20 mouse cellular contexts compared by ENCODE assay signal in genomic region chr9:110247049-110247448, GRCm38 (mm10). TPM values are rescaled to one million over a fixed set of nuclear protein-coding genes. Genes with fewer than 3 reads are reported as not detected.
DNase-seq lines count a peak whose midpoint lies in the region; ATAC-seq and TF ChIP-seq lines count a peak whose summit lies in the region.
"Had no signal": no experiment of that assay in that cellular context is flagged by ENCODE, and none has a peak within 500 bp of the region (broad histone marks: within the 10 kb centered on the region; RNA-seq: fewer than 3 reads in every experiment).

No protein-coding gene starts in this region.

- intact Hi-C loops in left cerebral cortex, adult 2 months (cut with DNase I) = no loop called here
- intact Hi-C loops in left cerebral cortex, postnatal 36 days (cut with DNase I) = loop anchor here (5.0 kb wide), 1 partner anchor 45 kb away; no protein-coding TSS in a partner anchor

- no peak for TF ChIP-seq POLR2A in lung, adult 2 months (IDR thresholded peaks at IDR 0.05; ENCODE audit: borderline replicate concordance, extremely low read depth, low read depth, low read length)

- H3K4me2 ChIP-seq in forebrain, embryonic 15.5 days (replicated peaks) = peak overlapping the region; percentile 95; the same call in 1 of the 2 replicates
- H3K4me2 ChIP-seq in forebrain, embryonic 14.5 days (ENCODE audit: low read length) = no peak overlapping the region
- H3K4me2 ChIP-seq in hindbrain, postnatal 0 days (ENCODE audit: low read depth, low read length) = peak overlapping the region; percentile 96
- peak overlapping the region; percentile 90 for H3K4me2 ChIP-seq in neural tube, embryonic 15.5 days
- H3K4me2 ChIP-seq in kidney, embryonic 16.5 days (replicated peaks; ENCODE audit: low read depth, low read length) = no peak overlapping the region

- WGBS in forebrain, embryonic 15.5 days = 86% methylated on average over 10 of the region's 10 CpGs
- WGBS in forebrain, embryonic 14.5 days = 86% methylated on average over 10 of the region's 10 CpGs
- WGBS in hindbrain, postnatal 0 days = 81% methylated on average over 10 of the region's 10 CpGs
- WGBS in neural tube, embryonic 15.5 days = 91% methylated on average over 10 of the region's 10 CpGs
- WGBS in kidney, embryonic 16.5 days = 88% methylated on average over 10 of the region's 10 CpGs
- 88% methylated on average over 10 of the region's 10 CpGs for WGBS in lung, adult 2 months

- H3K4me3 ChIP-seq in forebrain, embryonic 15.5 days = no peak overlapping the region
- H3K4me3 ChIP-seq in forebrain, embryonic 14.5 days (ENCODE audit: low read depth, low read length) = no peak overlapping the region
- H3K4me3 ChIP-seq in left cerebral cortex, adult 2 months = peak overlapping the region; percentile 72
- no peak overlapping the region for H3K4me3 ChIP-seq in hindbrain, postnatal 0 days (ENCODE audit: low read length)
- no peak overlapping the region for H3K4me3 ChIP-seq in neural tube, embryonic 15.5 days (replicated peaks)
- H3K4me3 ChIP-seq in kidney, embryonic 16.5 days (ENCODE audit: low read length) = no peak overlapping the region
- H3K4me3 ChIP-seq in lung, adult 2 months (replicated peaks; ENCODE audit: extremely low read depth, low read depth, low read length) = no peak overlapping the region
- H3K4me3 ChIP-seq: heart, adult 2 months had no signal

- no peaks in the 10 kb centered on the region for H3K27me3 ChIP-seq in forebrain, embryonic 15.5 days
- H3K27me3 ChIP-seq in forebrain, embryonic 14.5 days (replicated peaks; ENCODE audit: control insufficient read depth, insufficient read depth, low read length) = no peaks in the 10 kb centered on the region
- no peaks in the 10 kb centered on the region for H3K27me3 ChIP-seq in hindbrain, postnatal 0 days (ENCODE audit: insufficient read depth, low read length)
- no peaks in the 10 kb centered on the region for H3K27me3 ChIP-seq in neural tube, embryonic 15.5 days (replicated peaks)
- peaks cover 12% of the 10 kb centered on the region for H3K27me3 ChIP-seq in kidney, embryonic 16.5 days (ENCODE audit: insufficient read depth, low read length)
- H3K27me3 ChIP-seq: CH12.LX had no signal

- no peak overlapping the region for H3K27ac ChIP-seq in forebrain, embryonic 15.5 days (replicated peaks)
- no peak overlapping the region for H3K27ac ChIP-seq in forebrain, embryonic 14.5 days (ENCODE audit: low read depth, low read length)
- H3K27ac ChIP-seq in left cerebral cortex, adult 2 months = peak overlapping the region; percentile 91
- H3K27ac ChIP-seq in hindbrain, postnatal 0 days = peak overlapping the region; percentile 96; the same call in 1 of the 2 replicates
- H3K27ac ChIP-seq in neural tube, embryonic 15.5 days (replicated peaks) = no peak overlapping the region
- no peak overlapping the region for H3K27ac ChIP-seq in kidney, embryonic 16.5 days (ENCODE audit: low read length)
- H3K27ac ChIP-seq: heart, adult 2 months; limb, embryonic 10.5 days had no signal

- H3K36me3 ChIP-seq in forebrain, embryonic 15.5 days = 0 out of 2 replicates have a peak, but pooled peaks cover 5% of the 10 kb centered on the region
- peaks cover 11% of the 10 kb centered on the region; the same call in 1 of the 2 replicates for H3K36me3 ChIP-seq in forebrain, embryonic 14.5 days (ENCODE audit: control insufficient read depth, insufficient read depth, low read length)
- H3K36me3 ChIP-seq in hindbrain, postnatal 0 days (ENCODE audit: insufficient read depth, low read length) = peaks cover 4% of the 10 kb centered on the region; the same call in 1 of the 2 replicates
- peaks cover 3% of the 10 kb centered on the region; the same call in 1 of the 2 replicates for H3K36me3 ChIP-seq in neural tube, embryonic 15.5 days
- no peaks in the 10 kb centered on the region for H3K36me3 ChIP-seq in kidney, embryonic 16.5 days (ENCODE audit: insufficient read depth, low read length)
- H3K36me3 ChIP-seq: limb, embryonic 10.5 days had no signal

- ATAC-seq in forebrain, embryonic 15.5 days (replicated peaks) = no peak
- no peak for ATAC-seq in forebrain, embryonic 14.5 days
- no peak for ATAC-seq in hindbrain, postnatal 0 days
- ATAC-seq in neural tube, embryonic 15.5 days (ENCODE audit: low FRiP score) = no peak
- no peak for ATAC-seq in kidney, embryonic 16.5 days (ENCODE audit: low FRiP score, low TSS enrichment)
- ATAC-seq: intestine, postnatal 0 days; liver, postnatal 0 days had no signal

- no peaks in the 10 kb centered on the region for H3K9me3 ChIP-seq in forebrain, embryonic 15.5 days
- no peaks in the 10 kb centered on the region for H3K9me3 ChIP-seq in forebrain, embryonic 14.5 days (replicated peaks; ENCODE audit: control insufficient read depth, low read length)
- H3K9me3 ChIP-seq in hindbrain, postnatal 0 days (ENCODE audit: low read length) = no peaks in the 10 kb centered on the region
- H3K9me3 ChIP-seq in neural tube, embryonic 15.5 days (replicated peaks) = no peaks in the 10 kb centered on the region
- no peaks in the 10 kb centered on the region for H3K9me3 ChIP-seq in kidney, embryonic 16.5 days (ENCODE audit: low read length)
- H3K9me3 ChIP-seq: limb, embryonic 10.5 days; megakaryocyte, embryonic 14.5 days had no signal

- H3K9ac ChIP-seq in forebrain, embryonic 15.5 days (replicated peaks) = no peak overlapping the region
- no peak overlapping the region for H3K9ac ChIP-seq in forebrain, embryonic 14.5 days (ENCODE audit: low read length)
- H3K9ac ChIP-seq in hindbrain, postnatal 0 days (replicated peaks; ENCODE audit: low read length) = 0 out of 2 replicates have a peak overlapping the region, but pooled peaks have one; percentile 87
- H3K9ac ChIP-seq in neural tube, embryonic 15.5 days (replicated peaks) = no peak overlapping the region
- H3K9ac ChIP-seq in kidney, embryonic 16.5 days (replicated peaks; ENCODE audit: low read length) = no peak overlapping the region
- H3K9ac ChIP-seq: liver, postnatal 0 days had no signal

- no peak for DNase-seq in forebrain, embryonic 14.5 days (ENCODE audit: low spot score)
- no peak for DNase-seq in left cerebral cortex, adult 2 months (ENCODE audit: extremely low spot score in 1 of 2, low spot score in 2 of 2)
- no peak for DNase-seq in left cerebral cortex, postnatal 36 days (ENCODE audit: low spot score in 2 of 2)
- no peak for DNase-seq in hindbrain, postnatal 0 days (ENCODE audit: low spot score)
- DNase-seq in lung, adult 2 months = no peak
- DNase-seq: embryo, embryonic 11 days; gastrocnemius, postnatal 10 days; heart, adult 2 months; kidney, postnatal 10 days; liver, postnatal 0 days; lung, postnatal 14 days; right cerebral cortex, adult 18-20 months; thymus, postnatal 14 days had no signal

- TF ChIP-seq CTCF in left cerebral cortex, adult 2 months (IDR thresholded peaks at IDR 0.05) = no peak
- TF ChIP-seq CTCF in hindbrain, postnatal 0 days (IDR thresholded peaks at IDR 0.05; ENCODE audit: low read depth) = no peak
- TF ChIP-seq CTCF in lung, adult 2 months (IDR thresholded peaks at IDR 0.05; ENCODE audit: insufficient read depth, low read length) = no peak

- H3K4me1 ChIP-seq in forebrain, embryonic 15.5 days = peaks cover 52% of the 10 kb centered on the region
- H3K4me1 ChIP-seq in forebrain, embryonic 14.5 days (ENCODE audit: control insufficient read depth, insufficient read depth, low read length) = peaks cover 36% of the 10 kb centered on the region
- H3K4me1 ChIP-seq in hindbrain, postnatal 0 days (ENCODE audit: insufficient read depth, low read length) = peaks cover 22% of the 10 kb centered on the region
- peaks cover 58% of the 10 kb centered on the region for H3K4me1 ChIP-seq in neural tube, embryonic 15.5 days
- peaks cover 20% of the 10 kb centered on the region for H3K4me1 ChIP-seq in kidney, embryonic 16.5 days (ENCODE audit: insufficient read depth, low read length)
- peaks cover 5% of the 10 kb centered on the region for H3K4me1 ChIP-seq in lung, adult 2 months (ENCODE audit: control insufficient read depth, insufficient read depth, low read length)

RNA-seq across cellular contexts. Expression of gene Cspg5, which starts 3.5 kb away (rescaled TPM):
- polyA plus RNA-seq in forebrain, embryonic 15.5 days (2015; fragmentation: Nextera tagmentation; extraction: Ambion mirVana) = 84.5 and 90.8 TPM in 2 replicates
- polyA plus RNA-seq in forebrain, embryonic 14.5 days (2014; fragmentation: Nextera tagmentation; extraction: Ambion mirVana) = 49.3 and 64.2 TPM in 2 replicates
- total RNA-seq in left cerebral cortex, adult 2 months (2021) = 100 to 1,000 TPM; 352 to 356 TPM
- total RNA-seq in left cerebral cortex, postnatal 36 days (2021) = 100 to 1,000 TPM; 363 to 430 TPM
- 412 and 470 TPM in 2 replicates for total RNA-seq in hindbrain, postnatal 0 days (2014; rRNA removed)
- polyA plus RNA-seq in hindbrain, postnatal 0 days (2015; fragmentation: Nextera tagmentation; extraction: Ambion mirVana) = 261 and 266 TPM in 2 replicates
- 145 and 180 TPM in 2 replicates for polyA plus RNA-seq in neural tube, embryonic 15.5 days (2015; fragmentation: Nextera tagmentation; extraction: Ambion mirVana)
- 1.7 and 2.5 TPM in 2 replicates for polyA plus RNA-seq in kidney, embryonic 16.5 days (2015; fragmentation: Nextera tagmentation; extraction: Ambion mirVana)
- 0.61 and 0.71 TPM in 2 replicates for polyA plus RNA-seq in lung, adult 2 months (2012; rRNA removed)

RNA-seq across cellular contexts. Expression of gene Elp6, which starts 57.9 kb away (rescaled TPM):
- 34.9 and 36.4 TPM in 2 replicates for polyA plus RNA-seq in forebrain, embryonic 15.5 days (2015; fragmentation: Nextera tagmentation; extraction: Ambion mirVana)
- polyA plus RNA-seq in forebrain, embryonic 14.5 days (2014; fragmentation: Nextera tagmentation; extraction: Ambion mirVana) = 35.4 and 37.0 TPM in 2 replicates
- 10 to 100 TPM in 1 of 2 experiments, 1 to 10 TPM in 1; 9.1 to 14.1 TPM for total RNA-seq in left cerebral cortex, adult 2 months (2021)
- 10 to 100 TPM; 11.1 to 12.7 TPM for total RNA-seq in left cerebral cortex, postnatal 36 days (2021)
- 27.6 and 30.9 TPM in 2 replicates for total RNA-seq in hindbrain, postnatal 0 days (2014; rRNA removed)
- polyA plus RNA-seq in hindbrain, postnatal 0 days (2015; fragmentation: Nextera tagmentation; extraction: Ambion mirVana) = 30.0 and 31.1 TPM in 2 replicates
- 38.0 and 41.0 TPM in 2 replicates for polyA plus RNA-seq in neural tube, embryonic 15.5 days (2015; fragmentation: Nextera tagmentation; extraction: Ambion mirVana)
- polyA plus RNA-seq in kidney, embryonic 16.5 days (2015; fragmentation: Nextera tagmentation; extraction: Ambion mirVana) = 29.6 and 32.4 TPM in 2 replicates
- 6.2 and 8.2 TPM in 2 replicates for polyA plus RNA-seq in lung, adult 2 months (2012; rRNA removed)

Comparison
In these comparisons a context has a peak if more than half of its experiments do, and no peak if none do; other contexts are left out.
1. H3K4me2 ChIP-seq: peak in forebrain, embryonic 15.5 days (single experiment), hindbrain, postnatal 0 days (single experiment) and neural tube, embryonic 15.5 days (single experiment); none in forebrain, embryonic 14.5 days (single experiment) and kidney, embryonic 16.5 days (single experiment).
2. H3K27ac ChIP-seq: peak in left cerebral cortex, adult 2 months (single experiment) and hindbrain, postnatal 0 days (single experiment); none in forebrain, embryonic 15.5 days (single experiment), forebrain, embryonic 14.5 days (single experiment), neural tube, embryonic 15.5 days (single experiment) and kidney, embryonic 16.5 days (single experiment).
3. RNA of gene Cspg5, which starts 3.5 kb away (polyA plus RNA-seq): 261 to 266 TPM in hindbrain, postnatal 0 days, 145 to 180 TPM in neural tube, embryonic 15.5 days, 84.5 to 90.8 TPM in forebrain, embryonic 15.5 days and 49.3 to 64.2 TPM in forebrain, embryonic 14.5 days; 1.7 to 2.5 TPM in kidney, embryonic 16.5 days and 0.61 to 0.71 TPM in lung, adult 2 months; every median in the first group is over 10 times any median in the second.